Mouse (Mus musculus) G1E (cell line): Measurements from ENCODE around the gene Bpifa6. TPM values are rescaled to one million over a fixed set of nuclear protein-coding genes. Genes with fewer than 3 reads are reported as not detected.
A peak's percentile ranks its signal among the peaks of the same experiment; 100 is the strongest.
"Not testable (repeated sequence)": the region's sequence is repeated elsewhere in the genome, so short reads cannot be mapped to it uniquely, and the experiment has no call there.

Experiments
- ATAC-seq: 2 replicates; pipeline ENCODE4 v1.8.0; 2016; ENCODE audit warnings: mild to moderate bottlenecking; ENCODE audit not compliant: insufficient number of reproducible peaks, poor library complexity, low FRiP score, severe bottlenecking; ENCODE audit errors: extremely low read depth
- DNase-seq: peaks from one replicate; pipeline ENCODE4 v3.0.0; 2012; ENCODE audit warnings: low spot score
- H3K27me3 ChIP-seq: 2 replicates; pipeline ENCODE4 v1.6.1; 2012; ENCODE audit warnings: mild to moderate bottlenecking, low read length, inconsistent platforms; ENCODE audit not compliant: insufficient read depth
- H3K36me3 ChIP-seq: replicated peaks from 2 replicates; pipeline ENCODE3; 2012; ENCODE audit warnings: mild to moderate bottlenecking, inconsistent platforms
- H3K4me1 ChIP-seq: 2 replicates; pipeline ENCODE4 v1.6.1; 2012; ENCODE audit warnings: low read depth, low read length, inconsistent platforms, mixed read lengths; ENCODE audit not compliant: insufficient read depth
- H3K4me3 ChIP-seq: 2 replicates; pipeline ENCODE4 v1.5.1; 2012; ENCODE audit warnings: low read depth, mild to moderate bottlenecking, inconsistent platforms, low read length, moderate library complexity, mixed read lengths
- H3K9me3 ChIP-seq: replicated peaks from 2 replicates; pipeline ENCODE4 v1.6.1; 2012; ENCODE audit warnings: inconsistent platforms
- CTCF ChIP-seq: IDR thresholded peaks from 2 replicates; pipeline ENCODE4 v1.5.1; 2012; ENCODE audit warnings: low read depth, low read length, inconsistent platforms, mixed read lengths
- GATA1 ChIP-seq: IDR thresholded peaks from 2 replicates; pipeline ENCODE4 v1.6.1; 2012; ENCODE audit warnings: borderline replicate concordance, low read length, inconsistent platforms, mixed read lengths
- GATA2 ChIP-seq: IDR thresholded peaks from 2 replicates; pipeline ENCODE4 v1.6.1; 2012; ENCODE audit warnings: low read depth, low read length, inconsistent platforms, borderline replicate concordance
- POLR2AphosphoS5 ChIP-seq: IDR thresholded peaks from 2 replicates; pipeline ENCODE4 v1.6.1; 2012; ENCODE audit warnings: low read depth, low read length, inconsistent platforms; ENCODE audit not compliant: insufficient replicate concordance
- TAL1 ChIP-seq: conservative IDR thresholded peaks from 2 replicates; pipeline ENCODE4 v1.6.1; 2012; ENCODE audit warnings: low read depth, low read length, inconsistent platforms, mixed read lengths
- polyA plus RNA-seq: library from polyadenylated mRNA; stranded (reverse); fragments of >175 nt; gene quantifications from 2 replicates; pipeline ENCODE4 v1.2.3, GENCODE M21; 2012
- total RNA-seq, 2 experiments: library from RNA; stranded (forward) in 1 of 2; stranded (reverse) in 1 of 2; fragments of 200-1000 nt in 1 of 2; fragments of >200 nt in 1 of 2; fragmentation: Nextera tagmentation in 1 of 2; gene quantifications; 2 replicates each; pipeline ENCODE4 v1.2.3; 2014 to 2017

Bpifa6 gene
- total and polyA plus RNA-seq, 3 experiments, result not detected

- H3K4me1 ChIP-seq, result no peaks in the 10 kb centered on the region
- DNase-seq, result no peak
- no peak overlapping the region for H3K4me3 ChIP-seq
- TF ChIP-seq GATA2 (no peak), CTCF (no peak), GATA1 (no peak), TAL1 (no peak), POLR2AphosphoS5 (no peak)
- ATAC-seq, result no peak
- no peaks in the 10 kb centered on the region for H3K9me3 ChIP-seq
- no peaks in the 10 kb centered on the region for H3K27me3 ChIP-seq
- H3K36me3 ChIP-seq, result no peaks in the 10 kb centered on the region
Observed at GRCm38 (mm10) chr2:154007381-154007780, 32.6 kb downstream of the Bpifa6 start.

GRCm38 (mm10) chr2:154007965-154008364 lies 33.2 kb downstream of the Bpifa6 start, which contains the start of gene Bpifa2:
Gene Bpifa2, plus strand, starts transcription at chr2:154008265.
- no peak within 1 kb of the TSS for H3K4me3 ChIP-seq
- no peak for DNase-seq
- H3K4me1 ChIP-seq, result no peaks in the 10 kb centered on the region
- H3K9me3 ChIP-seq, result no peaks in the 10 kb centered on the region
- no peaks in the 10 kb centered on the region for H3K27me3 ChIP-seq
- ATAC-seq, result no peak
- H3K36me3 ChIP-seq, result no peaks in the 10 kb centered on the region
- no peak for TF ChIP-seq GATA2
- TF ChIP-seq GATA1, result no peak
- TF ChIP-seq CTCF, result no peak
- no peak for TF ChIP-seq POLR2AphosphoS5
- no peak for TF ChIP-seq TAL1

- H3K4me1 ChIP-seq, result no peaks in the 10 kb centered on the region
- DNase-seq, result no peak
- TF ChIP-seq POLR2AphosphoS5 (no peak), CTCF (no peak), GATA1 (no peak), TAL1 (no peak), GATA2 (no peak)
- no peaks in the 10 kb centered on the region for H3K9me3 ChIP-seq
- H3K36me3 ChIP-seq, result no peaks in the 10 kb centered on the region
- H3K27me3 ChIP-seq, result peaks cover 3% of the 10 kb centered on the region; the same call in 1 of the 2 replicates
- no peak for ATAC-seq
- H3K4me3 ChIP-seq, result no peak overlapping the region
Observed at GRCm38 (mm10) chr2:154017990-154018389, 43.2 kb downstream of the Bpifa6 start.

- H3K36me3 ChIP-seq, H3K4me3 ChIP-seq, DNase-seq, H3K4me1 ChIP-seq, H3K27me3 ChIP-seq, ATAC-seq, H3K9me3 ChIP-seq: not testable (repeated sequence)
Observed at GRCm38 (mm10) chr2:154024676-154025075, 49.9 kb downstream of the Bpifa6 start.

- TF ChIP-seq TAL1 (no peak), CTCF (peak; percentile 57)
- Histone ChIP-seq H3K27me3 (peaks cover 3% of the 10 kb centered on the region; the same call in 1 of the 2 replicates), H3K36me3 (no peaks in the 10 kb centered on the region), H3K4me1 (no peaks in the 10 kb centered on the region), H3K4me3 (no peak overlapping the region), H3K9me3 (no peaks in the 10 kb centered on the region)
- ATAC-seq, result no peak
- DNase-seq, result no peak
Observed at GRCm38 (mm10) chr2:154038932-154039331, 64.2 kb downstream of the Bpifa6 start.

GRCm38 (mm10) chr2:154044743-154045142 lies 70.0 kb downstream of the Bpifa6 start:
- no peak for ATAC-seq
- Histone ChIP-seq H3K9me3 (no peaks in the 10 kb centered on the region), H3K4me3 (no peak overlapping the region), H3K36me3 (no peaks in the 10 kb centered on the region), H3K27me3 (no peaks in the 10 kb centered on the region), H3K4me1 (no peaks in the 10 kb centered on the region)
- no peak for DNase-seq
- TF ChIP-seq CTCF (no peak), TAL1 (no peak), GATA2 (no peak)

Other genes starting within 250 kb of the Bpifa6 start
- gene Mapre1, start 233.7 kb upstream of the Bpifa6 start, total RNA-seq (2014; fragmentation: Nextera tagmentation), result 89.8 and 98.7 TPM in 2 replicates
- gene Mapre1, start 233.7 kb upstream of the Bpifa6 start, total RNA-seq (2017), result 193 and 221 TPM in 2 replicates
- gene Mapre1, start 233.7 kb upstream of the Bpifa6 start, polyA plus RNA-seq, result 2.4 and 3.5 TPM in 2 replicates
- gene Efcab8, start 195.0 kb upstream of the Bpifa6 start, total RNA-seq (2014; fragmentation: Nextera tagmentation), result 0.15 TPM in 1 of 2 replicates, not detected in the other
- 0.12 and 0.44 TPM in 2 replicates for gene Efcab8, start 195.0 kb upstream of the Bpifa6 start, total RNA-seq (2017)
- not detected in 2 replicates for gene Efcab8, start 195.0 kb upstream of the Bpifa6 start, polyA plus RNA-seq
- gene Sun5, start 103.9 kb upstream of the Bpifa6 start, total RNA-seq (2014; fragmentation: Nextera tagmentation), result not detected in 2 replicates
- gene Sun5, start 103.9 kb upstream of the Bpifa6 start, total RNA-seq (2017), result not detected in 2 replicates
- not detected in 2 replicates for gene Sun5, start 103.9 kb upstream of the Bpifa6 start, polyA plus RNA-seq
- not detected in 2 replicates for gene Bpifb2, start 99.9 kb upstream of the Bpifa6 start, total RNA-seq (2014; fragmentation: Nextera tagmentation)
- not detected in 2 replicates for gene Bpifb2, start 99.9 kb upstream of the Bpifa6 start, total RNA-seq (2017)
- gene Bpifb2, start 99.9 kb upstream of the Bpifa6 start, polyA plus RNA-seq, result not detected in 2 replicates
- gene Bpifb6, start 74.6 kb upstream of the Bpifa6 start, total RNA-seq (2014; fragmentation: Nextera tagmentation), result not detected in 2 replicates
- not detected in 2 replicates for gene Bpifb6, start 74.6 kb upstream of the Bpifa6 start, total RNA-seq (2017)
- gene Bpifb6, start 74.6 kb upstream of the Bpifa6 start, polyA plus RNA-seq, result not detected in 2 replicates
- gene Bpifb3, start 56.7 kb upstream of the Bpifa6 start, total RNA-seq (2014; fragmentation: Nextera tagmentation), result not detected in 2 replicates
- gene Bpifb3, start 56.7 kb upstream of the Bpifa6 start, total RNA-seq (2017), result not detected in 2 replicates
- not detected in 2 replicates for gene Bpifb3, start 56.7 kb upstream of the Bpifa6 start, polyA plus RNA-seq
- gene Bpifb4, start 36.7 kb upstream of the Bpifa6 start, total RNA-seq (2014; fragmentation: Nextera tagmentation), result not detected in 2 replicates
- gene Bpifb4, start 36.7 kb upstream of the Bpifa6 start, total RNA-seq (2017), result not detected in 2 replicates
- gene Bpifb4, start 36.7 kb upstream of the Bpifa6 start, polyA plus RNA-seq, result not detected in 2 replicates
- gene Bpifa2, start 33.3 kb downstream of the Bpifa6 start, total RNA-seq (2014; fragmentation: Nextera tagmentation), result not detected in 2 replicates
- gene Bpifa2, start 33.3 kb downstream of the Bpifa6 start, total RNA-seq (2017), result 0.49 TPM in 1 of 2 replicates, not detected in the other
- not detected in 2 replicates for gene Bpifa2, start 33.3 kb downstream of the Bpifa6 start, polyA plus RNA-seq
- gene Bpifa3, start 155.4 kb downstream of the Bpifa6 start, total RNA-seq (2014; fragmentation: Nextera tagmentation), result not detected in 2 replicates
- gene Bpifa3, start 155.4 kb downstream of the Bpifa6 start, total RNA-seq (2017), result not detected in 2 replicates
- not detected in 2 replicates for gene Bpifa3, start 155.4 kb downstream of the Bpifa6 start, polyA plus RNA-seq
- not detected in 2 replicates for gene Bpifa1, start 167.9 kb downstream of the Bpifa6 start, total RNA-seq (2014; fragmentation: Nextera tagmentation)
- not detected in 2 replicates for gene Bpifa1, start 167.9 kb downstream of the Bpifa6 start, total RNA-seq (2017)
- not detected in 2 replicates for gene Bpifa1, start 167.9 kb downstream of the Bpifa6 start, polyA plus RNA-seq
- not detected in 2 replicates for gene Bpifa5, start 187.7 kb downstream of the Bpifa6 start, total RNA-seq (2014; fragmentation: Nextera tagmentation)
- not detected in 2 replicates for gene Bpifa5, start 187.7 kb downstream of the Bpifa6 start, total RNA-seq (2017)
- not detected in 2 replicates for gene Bpifa5, start 187.7 kb downstream of the Bpifa6 start, polyA plus RNA-seq
- not detected in 2 replicates for gene Bpifb1, start 215.9 kb downstream of the Bpifa6 start, total RNA-seq (2014; fragmentation: Nextera tagmentation)
- gene Bpifb1, start 215.9 kb downstream of the Bpifa6 start, total RNA-seq (2017), result 0.05 TPM in 1 of 2 replicates, not detected in the other
- gene Bpifb1, start 215.9 kb downstream of the Bpifa6 start, polyA plus RNA-seq, result not detected in 2 replicates
- not detected in 2 replicates for gene Bpifb5, start 248.8 kb downstream of the Bpifa6 start, total RNA-seq (2014; fragmentation: Nextera tagmentation)
- gene Bpifb5, start 248.8 kb downstream of the Bpifa6 start, total RNA-seq (2017), result 0.11 TPM in 1 of 2 replicates, not detected in the other
- gene Bpifb5, start 248.8 kb downstream of the Bpifa6 start, polyA plus RNA-seq, result not detected in 2 replicates